ENCODE assay signal across 8 mouse cellular contexts in genomic region chr12:16897225-16897624, GRCm38 (mm10). TPM values are rescaled to one million over a fixed set of nuclear protein-coding genes. Genes with fewer than 3 reads are reported as not detected.
DNase-seq lines count a peak whose midpoint lies in the region; ATAC-seq and TF ChIP-seq lines count a peak whose summit lies in the region.
"Had no signal": no experiment of that assay in that cellular context is flagged by ENCODE, and none has a peak within 500 bp of the region (broad histone marks: within the 10 kb centered on the region; RNA-seq: fewer than 3 reads in every experiment).

No protein-coding gene starts in this region.

- DNase-seq in kidney, adult 9 months = no peak
- no peak for DNase-seq in heart, postnatal 0 days (ENCODE audit: low spot score)
- no peak for DNase-seq in spleen, adult 18-20 months
- DNase-seq in retina, postnatal 1 day = no peak
- DNase-seq: kidney, postnatal 14 days had no signal

- ATAC-seq in kidney, embryonic 16.5 days (ENCODE audit: low FRiP score, low TSS enrichment) = no peak
- ATAC-seq in heart, postnatal 0 days (ENCODE audit: insufficient read depth, low read depth) = no peak
- no peak for ATAC-seq in midbrain, embryonic 15.5 days (replicated peaks)

- H3K9ac ChIP-seq in kidney, embryonic 16.5 days (replicated peaks; ENCODE audit: low read length) = no peak overlapping the region
- H3K9ac ChIP-seq in heart, postnatal 0 days (replicated peaks; ENCODE audit: low read depth, low read length) = no peak overlapping the region; the same call in 1 of the 2 replicates
- H3K9ac ChIP-seq in midbrain, embryonic 15.5 days = no peak overlapping the region

- peak overlapping the region; percentile 15; the same call in 1 of the 2 replicates for H3K4me2 ChIP-seq in kidney, embryonic 16.5 days (replicated peaks; ENCODE audit: low read depth, low read length)
- H3K4me2 ChIP-seq in heart, postnatal 0 days (ENCODE audit: low read depth, low read length) = peak overlapping the region; percentile 73
- peak overlapping the region; percentile 88 for H3K4me2 ChIP-seq in midbrain, embryonic 15.5 days

- H3K4me1 ChIP-seq in kidney, embryonic 16.5 days (ENCODE audit: insufficient read depth, low read length) = peaks cover 30% of the 10 kb centered on the region
- peaks cover 6% of the 10 kb centered on the region for H3K4me1 ChIP-seq in cortical plate, adult 2 months (ENCODE audit: control insufficient read depth, insufficient read depth, low read length)
- peaks cover 26% of the 10 kb centered on the region for H3K4me1 ChIP-seq in heart, postnatal 0 days (ENCODE audit: control insufficient read depth, insufficient read depth)
- H3K4me1 ChIP-seq in midbrain, embryonic 15.5 days = peaks cover 31% of the 10 kb centered on the region

- H3K9me3 ChIP-seq in kidney, embryonic 16.5 days (ENCODE audit: low read length) = no peaks in the 10 kb centered on the region
- no peaks in the 10 kb centered on the region for H3K9me3 ChIP-seq in heart, postnatal 0 days (replicated peaks; ENCODE audit: control insufficient read depth, low read length)
- H3K9me3 ChIP-seq in midbrain, embryonic 15.5 days = no peaks in the 10 kb centered on the region

- 67% methylated on average over 2 of the region's 2 CpGs for WGBS in kidney, embryonic 16.5 days
- 46% methylated on average over 2 of the region's 2 CpGs for WGBS in heart, postnatal 0 days
- WGBS in midbrain, embryonic 15.5 days = 75% methylated on average over 2 of the region's 2 CpGs

- TF ChIP-seq POLR2A in cortical plate, adult 2 months (IDR thresholded peaks at IDR 0.05; ENCODE audit: extremely low read depth, insufficient read depth, low read length) = no peak

- no peak overlapping the region; the same call in 1 of the 2 replicates for H3K4me3 ChIP-seq in kidney, embryonic 16.5 days (ENCODE audit: low read length)
- H3K4me3 ChIP-seq in cortical plate, adult 2 months (ENCODE audit: insufficient read depth, low read length) = peak overlapping the region; percentile 72; the same call in 1 of the 2 replicates
- peak overlapping the region; percentile 92 for H3K4me3 ChIP-seq in heart, postnatal 0 days (ENCODE audit: low read depth, low read length)
- H3K4me3 ChIP-seq in midbrain, embryonic 15.5 days = no peak overlapping the region

- no peak for TF ChIP-seq CTCF in cortical plate, adult 2 months (IDR thresholded peaks at IDR 0.05; ENCODE audit: extremely low read depth, insufficient read depth, low read length)
- TF ChIP-seq CTCF in heart, postnatal 0 days (IDR thresholded peaks at IDR 0.05; ENCODE audit: low read depth) = no peak

- H3K27ac ChIP-seq in kidney, embryonic 16.5 days (ENCODE audit: low read length) = no peak overlapping the region
- no peak overlapping the region for H3K27ac ChIP-seq in cortical plate, adult 2 months (ENCODE audit: insufficient read depth, low read length)
- peak overlapping the region; percentile 98 for H3K27ac ChIP-seq in heart, postnatal 0 days (ENCODE audit: low read depth)
- no peak overlapping the region for H3K27ac ChIP-seq in midbrain, embryonic 15.5 days

- no peak for TF ChIP-seq EP300 in heart, postnatal 0 days (IDR thresholded peaks at IDR 0.05; ENCODE audit: low read depth)

- no peaks in the 10 kb centered on the region for H3K36me3 ChIP-seq in kidney, embryonic 16.5 days (ENCODE audit: insufficient read depth, low read length)
- H3K36me3 ChIP-seq in heart, postnatal 0 days (replicated peaks; ENCODE audit: control insufficient read depth, insufficient read depth, low read length) = no peaks in the 10 kb centered on the region
- no peaks in the 10 kb centered on the region for H3K36me3 ChIP-seq in midbrain, embryonic 15.5 days (replicated peaks)

- H3K27me3 ChIP-seq in kidney, embryonic 16.5 days (ENCODE audit: insufficient read depth, low read length) = no peaks in the 10 kb centered on the region
- H3K27me3 ChIP-seq in heart, postnatal 0 days (ENCODE audit: control insufficient read depth, insufficient read depth, low read length) = no peaks in the 10 kb centered on the region
- H3K27me3 ChIP-seq in midbrain, embryonic 15.5 days (replicated peaks) = no peaks in the 10 kb centered on the region

RNA-seq across cellular contexts. Expression of gene Rock2, which starts 2.5 kb away (rescaled TPM):
- polyA plus RNA-seq in kidney, embryonic 16.5 days (2015; fragmentation: Nextera tagmentation; extraction: Ambion mirVana) = 10.6 and 11.4 TPM in 2 replicates
- 48.3 and 49.0 TPM in 2 replicates for polyA plus RNA-seq in cortical plate, adult 2 months (2012; rRNA removed)
- 49.2 and 50.6 TPM in 2 replicates for total RNA-seq in heart, postnatal 0 days (2014; rRNA removed; ENCODE audit: low replicate concordance)
- polyA plus RNA-seq in heart, postnatal 0 days (2015; fragmentation: Nextera tagmentation; extraction: Ambion mirVana) = 22.8 and 24.6 TPM in 2 replicates
- 14.9 and 15.6 TPM in 2 replicates for polyA plus RNA-seq in midbrain, embryonic 15.5 days (2015; fragmentation: Nextera tagmentation; extraction: Ambion mirVana)

Comparison
In these comparisons a context has a peak if more than half of its experiments do, and no peak if none do; other contexts are left out.
1. H3K4me2 ChIP-seq: peak in every context shown above with its lines; median percentile 88 in midbrain, embryonic 15.5 days; 73 in heart, postnatal 0 days; 15 in kidney, embryonic 16.5 days.
2. H3K4me3 ChIP-seq: peak in cortical plate, adult 2 months (single experiment) and heart, postnatal 0 days (single experiment); none in kidney, embryonic 16.5 days (single experiment) and midbrain, embryonic 15.5 days (single experiment).